Mouse (Mus musculus) ovary, adult 18-20 months (tissue): ENCODE measurements at regions not wholly inside any gene's neighbourhood (a gene's known extent, or its start where the extent isn't known, plus 50 kb on each side); places are given as distances from the start of the nearest gene placed in this dataset.

Experiments used
- DNase-seq: peaks from one replicate; pipeline ENCODE4 v3.0.0; 2022; ENCODE audit warnings: low spot score, mixed read lengths

DNA sequence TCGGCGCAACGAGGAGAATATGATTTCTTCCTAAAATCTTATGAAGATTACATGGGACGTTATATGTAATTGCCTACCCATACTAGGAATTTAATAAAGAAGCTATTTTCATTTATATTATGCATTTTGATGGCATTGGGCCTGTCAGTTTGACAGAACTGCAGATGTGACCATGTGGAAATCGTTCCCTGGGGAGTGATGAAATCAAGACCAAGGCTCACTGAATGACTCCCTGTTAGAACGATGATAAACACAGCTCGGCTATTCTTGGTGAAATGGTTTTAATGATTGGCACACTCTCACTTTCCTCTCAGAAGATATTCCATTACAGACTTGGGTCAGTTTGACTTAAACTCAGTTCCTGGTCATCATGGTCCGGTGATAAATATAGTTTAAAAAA lies 246.4 kb downstream of the Btg1 start:
- no peak for DNase-seq

DNA sequence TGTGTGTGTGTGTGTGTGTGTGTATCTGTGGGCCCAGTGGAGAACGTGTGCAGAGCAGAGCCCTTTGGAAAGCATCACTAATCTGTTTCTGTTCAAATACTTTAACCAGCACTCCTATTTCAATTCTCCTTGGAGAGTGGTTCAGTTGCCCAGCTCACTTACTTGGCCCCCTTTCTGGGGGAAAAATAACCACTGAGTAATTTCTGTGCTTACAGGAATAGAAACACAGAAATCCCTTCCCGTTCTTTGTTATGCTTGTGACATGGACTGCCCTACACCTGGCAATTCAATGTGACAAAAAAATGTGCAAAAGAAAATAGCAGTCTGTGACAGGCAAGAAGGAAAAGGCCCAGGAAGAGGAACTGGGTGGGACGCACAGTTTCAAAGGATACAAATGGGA lies 249.7 kb downstream of the Btg1 start:
- DNase-seq, result no peak

DNA sequence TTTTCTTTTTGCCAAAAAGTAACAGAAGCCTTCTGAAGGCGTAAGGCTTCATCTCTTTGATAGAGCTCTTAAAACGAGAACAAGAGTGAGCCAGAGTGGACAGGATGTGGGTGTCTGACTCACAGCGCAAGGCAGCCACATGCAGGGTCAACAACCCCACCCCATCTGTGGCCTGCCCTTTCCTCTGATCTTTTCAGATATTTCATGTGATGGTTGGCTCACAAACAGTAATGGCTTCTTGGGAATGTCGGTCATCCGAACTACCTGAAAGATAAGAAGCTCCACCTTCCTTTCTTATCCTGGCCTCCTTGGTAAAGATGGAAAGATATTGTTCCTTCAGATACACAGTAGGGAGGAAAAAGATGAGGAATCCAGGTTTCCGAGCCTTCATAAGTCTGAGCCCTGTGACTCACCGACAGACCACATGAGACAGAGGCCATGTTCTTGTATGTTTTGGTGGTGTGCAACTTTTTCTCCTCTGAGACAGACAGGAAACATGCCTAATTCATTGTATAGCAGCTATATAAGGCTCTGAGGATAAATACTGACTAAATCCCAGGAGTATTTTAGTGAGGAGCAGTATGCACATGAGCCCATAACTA lies 254.9 kb downstream of the Btg1 start:
- no peak for DNase-seq

GRCm38 (mm10) chr10:96874646-96875045 lies 257.8 kb downstream of the Btg1 start:
- no peak for DNase-seq

DNA sequence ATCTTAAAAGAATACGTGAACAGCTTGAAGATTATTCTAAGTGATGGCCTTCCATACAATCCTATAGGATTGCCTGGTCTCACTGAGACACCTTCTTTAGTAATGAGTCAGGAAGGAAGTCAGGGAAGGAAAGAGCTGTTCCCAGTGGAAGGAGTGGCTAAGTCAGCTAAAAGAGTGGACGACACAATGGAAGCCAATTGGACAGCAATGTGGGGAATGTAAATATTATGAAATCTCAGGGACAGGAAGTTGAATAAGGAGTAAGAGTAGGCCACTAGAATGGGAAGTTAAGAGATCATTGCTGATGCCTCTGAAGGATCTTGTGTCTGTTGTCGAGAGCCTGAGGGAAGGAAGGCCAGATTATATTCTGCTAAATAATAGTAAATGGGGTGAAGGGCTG lies 258.9 kb downstream of the Btg1 start:
- no peak for DNase-seq

DNA sequence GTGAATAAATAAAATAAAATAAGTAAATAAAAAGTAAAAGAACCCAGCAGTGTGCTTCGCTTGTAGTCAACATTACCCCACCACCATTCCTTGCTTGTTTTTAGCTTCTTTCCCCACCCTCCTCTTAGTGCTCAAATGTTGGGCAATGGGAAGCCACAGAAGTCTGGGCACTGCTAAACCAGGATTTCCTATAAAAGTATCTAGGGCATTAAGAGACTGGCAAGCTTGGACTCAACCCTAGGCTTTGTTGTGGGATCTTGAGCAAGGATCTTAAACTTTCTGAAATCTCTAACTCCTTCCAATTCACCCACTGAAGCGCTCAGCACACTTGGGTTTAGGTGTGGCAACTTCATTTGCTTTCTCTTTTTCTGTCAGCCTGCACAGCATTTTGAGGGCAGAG lies 262.6 kb downstream of the Btg1 start:
- DNase-seq, result no peak

GRCm38 (mm10) chr10:96880771-96881170 lies 264.0 kb downstream of the Btg1 start:
- DNase-seq, result no peak

DNA sequence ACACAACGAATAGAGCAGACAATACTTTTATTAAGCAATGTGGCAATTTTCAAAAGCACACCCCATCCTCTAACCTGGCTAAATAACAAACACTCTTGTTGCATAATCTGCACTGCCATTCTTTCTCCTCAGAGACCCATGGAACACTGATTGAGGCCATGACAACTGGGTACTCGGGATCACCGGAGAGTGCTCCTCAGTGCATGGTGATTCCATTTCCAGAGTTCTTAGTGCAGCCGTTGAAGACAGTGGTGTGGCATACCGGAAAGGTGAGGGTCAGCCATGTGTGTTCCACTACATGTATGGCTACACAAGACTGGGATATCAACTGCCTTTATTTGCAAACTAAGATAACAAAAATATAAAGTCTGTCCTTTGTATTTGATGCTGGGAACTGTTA lies 264.4 kb downstream of the Btg1 start:
- no peak for DNase-seq

GRCm38 (mm10) chr10:96881660-96882059 lies 264.9 kb downstream of the Btg1 start:
- no peak for DNase-seq

DNA sequence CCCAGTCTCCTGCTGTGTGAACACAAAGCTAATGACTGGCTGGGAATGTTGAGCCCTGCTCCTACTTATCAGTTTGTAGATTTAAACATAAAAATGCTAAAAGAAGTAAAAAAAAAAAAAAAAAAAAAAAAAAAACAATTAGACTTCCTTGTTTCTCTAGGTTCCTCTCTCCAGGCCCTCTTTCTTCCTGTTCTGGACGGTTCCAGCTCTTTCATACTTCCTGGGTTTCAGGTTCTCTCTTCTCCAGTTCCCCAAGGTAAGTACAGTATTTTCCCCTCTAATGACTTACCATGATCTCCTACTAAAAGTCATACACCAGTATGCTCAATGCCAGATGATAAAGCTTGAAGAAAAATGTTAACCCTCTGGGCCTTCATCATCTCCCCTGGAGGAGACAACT lies 284.3 kb downstream of the Btg1 start:
- no peak for DNase-seq

GRCm38 (mm10) chr10:96905098-96905809 lies 288.4 kb downstream of the Btg1 start:
- DNase-seq, result no peak

DNA sequence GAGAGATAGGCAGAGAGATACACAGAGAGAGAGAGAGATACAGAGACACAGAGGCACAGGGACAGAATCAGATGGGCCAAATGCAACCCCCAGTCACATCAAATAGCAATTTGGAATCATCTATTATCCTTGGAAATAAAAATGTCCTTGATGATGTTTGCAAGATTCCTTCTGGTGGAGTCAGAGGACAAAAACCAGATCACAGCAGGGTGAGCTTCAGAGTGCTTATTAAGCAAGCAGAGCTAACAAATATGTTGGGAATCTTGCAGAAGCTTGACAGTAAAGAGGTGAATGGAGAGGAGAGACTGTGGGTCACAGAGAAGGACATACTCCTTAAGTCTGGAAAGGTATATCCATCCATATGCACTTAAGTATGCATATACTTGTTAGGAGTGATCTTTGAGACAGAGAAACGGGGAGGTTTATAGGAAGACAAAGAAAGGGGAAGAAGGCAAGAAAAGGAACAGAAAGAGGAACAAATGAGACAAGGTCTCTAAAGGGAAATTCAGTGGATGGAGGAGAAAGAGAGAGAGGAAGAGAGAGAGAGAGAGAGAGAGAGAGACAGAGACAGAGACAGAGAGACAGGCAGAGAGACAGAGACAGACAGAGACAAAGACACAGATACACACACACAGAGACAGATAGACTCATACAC lies 293.0 kb downstream of the Btg1 start:
- no peak for DNase-seq

- no peak for DNase-seq
Measured at GRCm38 (mm10) chr10:96921181-96921580, 304.4 kb downstream of the Btg1 start.

- no peak for DNase-seq
Measured at GRCm38 (mm10) chr10:96924266-96924672, 307.5 kb downstream of the Btg1 start.

GRCm38 (mm10) chr10:96924722-96925121 lies 307.9 kb downstream of the Btg1 start:
- no peak for DNase-seq

- no peak for DNase-seq
Measured at GRCm38 (mm10) chr10:96925771-96926170, 309.0 kb downstream of the Btg1 start.

- no peak for DNase-seq
Measured at GRCm38 (mm10) chr10:96934661-96935060, 317.9 kb downstream of the Btg1 start.

GRCm38 (mm10) chr10:96940887-96941518 lies 324.2 kb downstream of the Btg1 start:
- DNase-seq, result no peak

DNA sequence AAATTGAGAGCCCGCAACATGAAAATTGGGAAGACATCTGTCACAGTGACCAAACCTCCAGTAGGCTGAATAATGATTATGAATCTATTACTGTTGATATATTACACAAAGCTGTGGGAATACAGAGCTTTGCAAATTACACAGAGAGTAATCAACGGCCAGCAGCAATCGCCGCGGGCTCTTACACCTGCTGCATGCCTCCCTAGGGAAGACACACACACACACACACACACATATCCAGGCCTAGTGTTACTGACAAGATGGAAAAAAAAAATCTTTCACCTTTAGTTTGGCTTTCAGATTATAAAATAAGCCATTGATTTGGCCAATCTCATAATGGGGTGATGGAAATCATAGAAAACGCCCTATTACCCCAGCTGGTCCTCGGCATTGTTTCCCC lies 327.4 kb downstream of the Btg1 start:
- DNase-seq, result no peak

- DNase-seq, result no peak
Measured at GRCm38 (mm10) chr10:96947971-96948370, 331.2 kb downstream of the Btg1 start.

- DNase-seq, result no peak
Measured at GRCm38 (mm10) chr10:96948871-96949270, 332.1 kb downstream of the Btg1 start.

GRCm38 (mm10) chr10:96955036-96955775 lies 338.4 kb downstream of the Btg1 start:
- DNase-seq, result no peak
